Mouse (Mus musculus): ENCODE measurements around the gene Zscan22. TPM values are rescaled to one million over a fixed set of nuclear protein-coding genes. Genes with fewer than 3 reads are reported as not detected.
A peak's percentile ranks its signal among the peaks of the same experiment; 100 is the strongest.
"Not testable (repeated sequence)": the region's sequence is repeated elsewhere in the genome, so short reads cannot be mapped to it uniquely, and the experiment has no call there.

Zscan22 gene
- polyA plus RNA-seq, 1 experiment from 2014 or later = 13.2 TPM

GRCm38 (mm10) chr7:12921705-12922465 is 24.3 kb downstream of the Zscan22 start, which contains the start of gene Rps5:
Rps5 (plus strand) TSS chr7:12922290.
- H3K9me3 ChIP-seq (ENCODE audit: control insufficient read depth, low read length) = no peaks in the 10 kb centered on the region
- peaks cover 7% of the 10 kb centered on the region; the same call in 1 of the 2 replicates for H3K27me3 ChIP-seq (ENCODE audit: control insufficient read depth, insufficient read depth, low read length)
- H3K4me1 ChIP-seq (ENCODE audit: control insufficient read depth, insufficient read depth, low read length) = peaks cover 9% of the 10 kb centered on the region
- ATAC-seq (ENCODE audit: low read depth) = peak; percentile 98
- H3K4me3 ChIP-seq (ENCODE audit: low read depth, low read length) = peak within 1 kb of the TSS; percentile 94
- H3K27ac ChIP-seq (ENCODE audit: low read depth, low read length) = peak within 1 kb of the TSS; percentile 85
- peak within 1 kb of the TSS; percentile 86 for H3K9ac ChIP-seq (replicated peaks; ENCODE audit: low read depth, low read length)
- WGBS = under 1% methylated on average over 55 of the region's 55 CpGs
- peaks cover 25% of the 10 kb centered on the region for H3K36me3 ChIP-seq (ENCODE audit: control insufficient read depth, insufficient read depth, low read length)
- peak within 1 kb of the TSS; percentile 79 for H3K4me2 ChIP-seq (ENCODE audit: low read depth, low read length)

- Histone ChIP-seq H3K4me3 (ENCODE audit: low read depth, low read length) (peak overlapping the region; percentile 94), H3K4me1 (ENCODE audit: control insufficient read depth, insufficient read depth, low read length) (peaks cover 9% of the 10 kb centered on the region), H3K9ac (replicated peaks; ENCODE audit: low read depth, low read length) (peak overlapping the region; percentile 86), H3K4me2 (ENCODE audit: low read depth, low read length) (peak overlapping the region; percentile 79), H3K36me3 (ENCODE audit: control insufficient read depth, insufficient read depth, low read length) (peaks cover 28% of the 10 kb centered on the region), H3K27me3 (ENCODE audit: control insufficient read depth, insufficient read depth, low read length) (peaks cover 11% of the 10 kb centered on the region), H3K9me3 (ENCODE audit: control insufficient read depth, low read length) (no peaks in the 10 kb centered on the region), H3K27ac (ENCODE audit: low read depth, low read length) (no peak overlapping the region)
- ATAC-seq (ENCODE audit: low read depth) = no peak
- WGBS = 5% methylated on average over 8 of the region's 8 CpGs
Observed at GRCm38 (mm10) chr7:12922729-12923128, 25.1 kb downstream of the Zscan22 start.

- H3K27ac ChIP-seq (ENCODE audit: low read depth, low read length) = no peak overlapping the region
- H3K36me3 ChIP-seq (ENCODE audit: control insufficient read depth, insufficient read depth, low read length) = peaks cover 28% of the 10 kb centered on the region
- H3K27me3 ChIP-seq (ENCODE audit: control insufficient read depth, insufficient read depth, low read length) = peaks cover 11% of the 10 kb centered on the region
- no peaks in the 10 kb centered on the region for H3K9me3 ChIP-seq (ENCODE audit: control insufficient read depth, low read length)
- peaks cover 9% of the 10 kb centered on the region for H3K4me1 ChIP-seq (ENCODE audit: control insufficient read depth, insufficient read depth, low read length)
- 85% methylated on average over 7 of the region's 7 CpGs for WGBS
- ATAC-seq (ENCODE audit: low read depth) = no peak
- H3K4me3 ChIP-seq (ENCODE audit: low read depth, low read length) = no peak overlapping the region
- H3K9ac ChIP-seq (replicated peaks; ENCODE audit: low read depth, low read length) = no peak overlapping the region
- H3K4me2 ChIP-seq (ENCODE audit: low read depth, low read length) = no peak overlapping the region
Observed at GRCm38 (mm10) chr7:12926316-12926715, 28.7 kb downstream of the Zscan22 start.

GRCm38 (mm10) chr7:12927191-12927680 is 29.6 kb downstream of the Zscan22 start, which contains the start of gene Rnf225:
Rnf225 (plus strand) TSS chr7:12927416.
- Histone ChIP-seq H3K4me3 (ENCODE audit: low read depth, low read length) (peak within 1 kb of the TSS; percentile 22), H3K27me3 (ENCODE audit: control insufficient read depth, insufficient read depth, low read length) (peaks cover 11% of the 10 kb centered on the region), H3K4me1 (ENCODE audit: control insufficient read depth, insufficient read depth, low read length) (peaks cover 9% of the 10 kb centered on the region), H3K9ac (replicated peaks; ENCODE audit: low read depth, low read length) (peak within 1 kb of the TSS; percentile 37), H3K36me3 (ENCODE audit: control insufficient read depth, insufficient read depth, low read length) (peaks cover 28% of the 10 kb centered on the region), H3K9me3 (ENCODE audit: control insufficient read depth, low read length) (no peaks in the 10 kb centered on the region), H3K27ac (ENCODE audit: low read depth, low read length) (no peak within 1 kb of the TSS), H3K4me2 (ENCODE audit: low read depth, low read length) (peak within 1 kb of the TSS; percentile 41)
- 27% methylated on average over 8 of the region's 8 CpGs for WGBS
- no peak for ATAC-seq (ENCODE audit: low read depth)

- peaks cover 28% of the 10 kb centered on the region for H3K36me3 ChIP-seq (ENCODE audit: control insufficient read depth, insufficient read depth, low read length)
- H3K4me3 ChIP-seq (ENCODE audit: low read depth, low read length) = peak overlapping the region; percentile 22
- peak; percentile 47; the same call in 1 of the 2 replicates for ATAC-seq (ENCODE audit: low read depth)
- peaks cover 11% of the 10 kb centered on the region for H3K27me3 ChIP-seq (ENCODE audit: control insufficient read depth, insufficient read depth, low read length)
- 3% methylated on average over 64 of the region's 65 CpGs for WGBS
- H3K9me3 ChIP-seq (ENCODE audit: control insufficient read depth, low read length) = no peaks in the 10 kb centered on the region
- H3K9ac ChIP-seq (replicated peaks; ENCODE audit: low read depth, low read length) = peak overlapping the region; percentile 37
- no peak overlapping the region for H3K27ac ChIP-seq (ENCODE audit: low read depth, low read length)
- peaks cover 7% of the 10 kb centered on the region for H3K4me1 ChIP-seq (ENCODE audit: control insufficient read depth, insufficient read depth, low read length)
- peak overlapping the region; percentile 41 for H3K4me2 ChIP-seq (ENCODE audit: low read depth, low read length)
Observed at GRCm38 (mm10) chr7:12927693-12928589, 30.3 kb downstream of the Zscan22 start.

GRCm38 (mm10) chr7:12933615-12934140 is 36.1 kb downstream of the Zscan22 start:
- no peak for ATAC-seq (ENCODE audit: low read depth)

GRCm38 (mm10) chr7:12934808-12935207 is 37.2 kb downstream of the Zscan22 start:
- Histone ChIP-seq H3K9ac (replicated peaks; ENCODE audit: low read depth, low read length) (no peak overlapping the region), H3K27ac (ENCODE audit: low read depth, low read length) (no peak overlapping the region), H3K27me3 (ENCODE audit: control insufficient read depth, insufficient read depth, low read length) (no peaks in the 10 kb centered on the region), H3K4me3 (ENCODE audit: low read depth, low read length) (no peak overlapping the region), H3K9me3 (ENCODE audit: control insufficient read depth, low read length) (no peaks in the 10 kb centered on the region), H3K4me1 (ENCODE audit: control insufficient read depth, insufficient read depth, low read length) (no peaks in the 10 kb centered on the region), H3K4me2 (ENCODE audit: low read depth, low read length) (no peak overlapping the region), H3K36me3 (ENCODE audit: control insufficient read depth, insufficient read depth, low read length) (no peaks in the 10 kb centered on the region)
- 83% methylated on average over 3 of the region's 3 CpGs for WGBS
- ATAC-seq (ENCODE audit: low read depth) = no peak

More at GRCm38 (mm10) chr7:12933615-12934140, 36.1 kb downstream of the Zscan22 start:
- Histone ChIP-seq H3K4me2 (ENCODE audit: low read depth, low read length) (no peak overlapping the region), H3K36me3 (ENCODE audit: control insufficient read depth, insufficient read depth, low read length) (no peaks in the 10 kb centered on the region), H3K9ac (replicated peaks; ENCODE audit: low read depth, low read length) (no peak overlapping the region), H3K27me3 (ENCODE audit: control insufficient read depth, insufficient read depth, low read length) (no peaks in the 10 kb centered on the region), H3K4me1 (ENCODE audit: control insufficient read depth, insufficient read depth, low read length) (no peaks in the 10 kb centered on the region), H3K27ac (ENCODE audit: low read depth, low read length) (no peak overlapping the region), H3K9me3 (ENCODE audit: control insufficient read depth, low read length) (no peaks in the 10 kb centered on the region), H3K4me3 (ENCODE audit: low read depth, low read length) (no peak overlapping the region)
- 60% methylated on average over 4 of the region's 4 CpGs for WGBS

- not testable (repeated sequence) for H3K4me2 ChIP-seq (ENCODE audit: low read depth, low read length); H3K9me3 ChIP-seq (ENCODE audit: control insufficient read depth, low read length); H3K27me3 ChIP-seq (ENCODE audit: control insufficient read depth, insufficient read depth, low read length); H3K4me1 ChIP-seq (ENCODE audit: control insufficient read depth, insufficient read depth, low read length); H3K9ac ChIP-seq (replicated peaks; ENCODE audit: low read depth, low read length); H3K36me3 ChIP-seq (ENCODE audit: control insufficient read depth, insufficient read depth, low read length); H3K27ac ChIP-seq (ENCODE audit: low read depth, low read length); ATAC-seq (ENCODE audit: low read depth); H3K4me3 ChIP-seq (ENCODE audit: low read depth, low read length)
- WGBS = 85% methylated on average over 4 of the region's 4 CpGs
Observed at GRCm38 (mm10) chr7:12937254-12937803, 39.7 kb downstream of the Zscan22 start.

Data from neural tube, embryonic 14.5 days (tissue).